Mouse (Mus musculus) Muller cell, postnatal 12 days (primary cell): ENCODE data around the gene Zfp91.

Experiments used
- DNase-seq: peaks from one replicate; pipeline ENCODE4 v3.0.0-alpha.2; 2015; ENCODE audit errors: inconsistent ontology term

Gene Zfp91

GRCm38 (mm10) chr19:12795511-12796327 lies at the start of gene Zfp91, which contains the start of gene Lpxn:
Zfp91 (minus strand) TSS chr19:12796126.
Lpxn (plus strand) TSS chr19:12796193.
- DNase-seq = peak; percentile 100

GRCm38 (mm10) chr19:12838507-12838906 lies 42.6 kb upstream of the Zfp91 start:
- no peak for DNase-seq

DNA sequence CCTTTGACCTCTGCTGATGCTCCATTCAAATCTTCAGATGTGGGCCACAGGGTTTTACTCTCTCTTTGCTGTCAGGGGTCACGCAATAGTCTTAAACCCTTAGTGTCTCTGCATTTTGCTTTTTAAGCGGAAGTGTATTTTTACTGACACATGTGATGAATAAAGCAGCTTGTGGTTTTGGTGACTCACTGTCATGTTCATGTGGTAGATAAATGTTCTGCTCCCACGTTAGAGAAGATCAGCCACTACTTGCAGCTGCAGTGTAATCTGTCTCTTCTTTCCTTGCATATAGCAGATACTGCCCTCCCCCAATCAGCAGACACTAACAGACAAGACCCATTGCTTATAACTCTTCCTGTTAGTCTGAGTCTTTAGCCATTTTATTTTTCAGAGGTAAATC lies 37.7 kb upstream of the Zfp91 start:
- no peak for DNase-seq

- no peak for DNase-seq
Measured at GRCm38 (mm10) chr19:12831559-12831958, 35.6 kb upstream of the Zfp91 start.

GRCm38 (mm10) chr19:12830823-12831430 lies 35.0 kb upstream of the Zfp91 start:
- no peak for DNase-seq

GRCm38 (mm10) chr19:12824549-12824948 lies 28.6 kb upstream of the Zfp91 start:
- DNase-seq = no peak

- DNase-seq = no peak
Measured at GRCm38 (mm10) chr19:12820383-12820782, 24.5 kb upstream of the Zfp91 start.

GRCm38 (mm10) chr19:12818507-12818906 lies 22.6 kb upstream of the Zfp91 start:
- no peak for DNase-seq

GRCm38 (mm10) chr19:12813883-12814282 lies 18.0 kb upstream of the Zfp91 start:
- DNase-seq = no peak

GRCm38 (mm10) chr19:12812644-12813364 lies 16.9 kb upstream of the Zfp91 start:
- no peak for DNase-seq

GRCm38 (mm10) chr19:12806214-12806613 lies 10.3 kb upstream of the Zfp91 start:
- no peak for DNase-seq

DNA sequence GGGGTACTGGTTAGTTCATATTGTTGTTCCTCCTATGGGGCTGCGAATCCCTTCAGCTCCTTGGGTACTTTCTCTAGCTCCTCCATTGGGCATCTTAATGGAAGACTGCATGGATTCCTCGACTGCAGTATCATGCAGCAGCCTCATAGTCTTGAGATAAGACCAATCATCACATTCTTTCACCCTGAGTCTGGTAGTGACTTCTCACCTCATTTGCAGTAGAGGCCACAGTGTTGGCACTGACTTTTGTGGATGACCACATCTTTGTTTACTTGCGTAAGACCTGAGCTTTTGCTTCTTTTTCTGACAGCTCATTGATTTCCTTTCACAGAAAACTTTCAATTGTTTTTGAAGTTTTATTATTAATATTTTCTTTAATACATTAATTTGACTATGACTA lies 9.8 kb upstream of the Zfp91 start:
- DNase-seq = no peak

GRCm38 (mm10) chr19:12804237-12804636 lies 8.3 kb upstream of the Zfp91 start:
- DNase-seq = no peak

GRCm38 (mm10) chr19:12802830-12803229 lies 6.9 kb upstream of the Zfp91 start:
- DNase-seq = no peak

GRCm38 (mm10) chr19:12801046-12801445 lies 5.1 kb upstream of the Zfp91 start:
- no peak for DNase-seq

DNA sequence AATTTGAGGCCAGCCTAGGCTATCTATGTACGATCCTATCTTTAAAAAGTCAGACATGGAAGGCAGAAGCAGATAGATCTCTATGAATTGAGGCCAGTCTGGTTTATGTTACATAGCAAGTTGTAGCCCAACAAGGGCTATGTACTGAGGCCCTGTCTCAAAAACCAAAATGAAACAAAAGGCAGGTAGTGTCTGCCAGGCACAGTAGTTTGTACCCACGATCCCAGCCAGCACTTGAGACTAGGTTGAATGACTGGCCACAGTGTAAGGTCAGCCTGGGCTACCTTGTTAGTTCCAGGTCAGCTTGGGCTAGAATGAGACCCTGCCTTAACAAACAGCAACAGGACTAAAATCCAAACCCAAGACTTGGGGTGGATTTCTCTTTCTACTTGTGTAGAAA lies 4.7 kb upstream of the Zfp91 start:
- no peak for DNase-seq

DNA sequence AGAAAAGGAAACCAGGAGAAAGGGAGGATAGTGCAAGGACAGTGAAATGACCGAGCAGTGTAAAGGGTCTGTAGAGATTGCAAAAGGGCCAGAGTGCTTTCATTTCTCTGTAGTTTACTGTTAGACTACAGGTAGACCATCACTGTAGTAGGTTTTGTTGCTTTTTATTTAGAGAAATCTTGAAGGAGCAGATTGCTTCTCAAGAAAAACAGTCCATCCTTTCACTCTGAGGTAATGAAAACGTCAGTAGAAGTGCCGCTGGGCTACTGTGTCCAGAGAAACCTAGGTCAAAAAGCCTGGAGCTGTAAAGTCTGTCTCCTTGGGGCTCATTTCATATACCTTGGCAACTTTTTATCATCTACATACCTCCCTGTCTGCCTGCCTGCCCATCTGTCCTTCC lies 3.2 kb upstream of the Zfp91 start:
- no peak for DNase-seq

- no peak for DNase-seq
Measured at GRCm38 (mm10) chr19:12798404-12798803, 2.5 kb upstream of the Zfp91 start.

GRCm38 (mm10) chr19:12797071-12797470 lies 1.1 kb upstream of the Zfp91 start:
- DNase-seq = no peak

GRCm38 (mm10) chr19:12796328-12796931 lies 504 bp upstream of the Zfp91 start:
- peak; percentile 86 for DNase-seq

GRCm38 (mm10) chr19:12795110-12795509 lies 816 bp downstream of the Zfp91 start:
- DNase-seq = no peak
